Mouse (Mus musculus) CH12.LX (cell line): ENCODE measurements around the gene Dnm3. TPM values are rescaled to one million over a fixed set of nuclear protein-coding genes. Genes with fewer than 3 reads are reported as not detected.

ENCODE experiments used
- DNase-seq: peaks from one replicate; pipeline ENCODE4 v3.0.0-alpha.2; 2013; ENCODE audit errors: extremely low read depth
- H3K27ac ChIP-seq: 2 replicates; pipeline ENCODE4 v1.5.1; 2012; ENCODE audit warnings: low read depth, mild to moderate bottlenecking, control low read depth, moderate library complexity; ENCODE audit not compliant: insufficient read depth
- H3K27me3 ChIP-seq: replicated peaks from 2 replicates; pipeline ENCODE3; 2012; ENCODE audit warnings: inconsistent platforms
- H3K36me3 ChIP-seq, 2 experiments: replicated peaks in 1 of 2; 2 replicates each; pipeline versions ENCODE3 to v1.6.1; 2012; ENCODE audit warnings: inconsistent platforms in 1 of 2, low read length in 1 of 2, mild to moderate bottlenecking in 1 of 2, mixed read lengths in 1 of 2, moderate library complexity in 1 of 2; ENCODE audit not compliant: control insufficient read depth in 1 of 2, insufficient read depth in 1 of 2
- H3K4me1 ChIP-seq, 2 experiments: 2 replicates each; pipeline ENCODE4 v1.6.1; 2012; ENCODE audit warnings: inconsistent platforms in 1 of 2, moderate library complexity in 1 of 2; ENCODE audit not compliant: insufficient read depth in 2 of 2, control insufficient read depth in 1 of 2
- H3K4me2 ChIP-seq: 2 replicates; pipeline ENCODE4 v1.6.1; 2012; ENCODE audit warnings: low read depth, mild to moderate bottlenecking, control low read depth; ENCODE audit not compliant: poor library complexity, insufficient read depth, severe bottlenecking
- H3K4me3 ChIP-seq, 3 experiments: fragments of 150-350 bp in 1 of 3; sonication (generic) in 1 of 3; replicated peaks in 1 of 3; 2 replicates each; pipeline versions ENCODE3 to v1.5.1; 2011 to 2012; ENCODE audit warnings: low read depth in 2 of 3, low read length in 2 of 3, mild to moderate bottlenecking in 2 of 3, moderate library complexity in 2 of 3, control low read depth in 1 of 3, improper control_type of control experiment in 1 of 3, inconsistent platforms in 1 of 3, mixed read lengths in 1 of 3; ENCODE audit not compliant: poor library complexity in 1 of 3
- H3K79me2 ChIP-seq: replicated peaks from 2 replicates; pipeline ENCODE4 v1.6.1; 2012; ENCODE audit warnings: mild to moderate bottlenecking, moderate library complexity; ENCODE audit not compliant: control insufficient read depth, poor library complexity, insufficient read depth, severe bottlenecking; ENCODE audit errors: extremely low read depth
- H3K9ac ChIP-seq: 2 replicates; pipeline ENCODE4 v1.6.1; 2012; ENCODE audit warnings: low read depth, mild to moderate bottlenecking, control low read depth, moderate library complexity; ENCODE audit not compliant: insufficient read depth
- H3K9me3 ChIP-seq: replicated peaks from 2 replicates; pipeline ENCODE3; 2012; ENCODE audit warnings: low read length, inconsistent platforms, mixed read lengths
- CHD2 ChIP-seq: IDR thresholded peaks from 2 replicates; pipeline ENCODE4 v1.6.1; 2011; ENCODE audit warnings: low read length, improper control_type of control experiment
- CTCF ChIP-seq, 2 experiments: IDR thresholded peaks in 1 of 2; conservative IDR thresholded peaks in 1 of 2; 2 replicates each; pipeline ENCODE4 v1.5.1; 2011 to 2012; ENCODE audit warnings: low read depth in 2 of 2, low read length in 2 of 2, improper control_type of control experiment in 1 of 2, inconsistent platforms in 1 of 2, mild to moderate bottlenecking in 1 of 2, moderate library complexity in 1 of 2
- ELF1 ChIP-seq: IDR thresholded peaks from 2 replicates; pipeline ENCODE4 v1.6.1; 2014; ENCODE audit warnings: low read depth, mild to moderate bottlenecking, inconsistent platforms, low read length, improper control_type of control experiment
- EP300 ChIP-seq: IDR thresholded peaks from 2 replicates; pipeline ENCODE4 v1.6.1; 2011; ENCODE audit warnings: low read length, improper control_type of control experiment
- ETS1 ChIP-seq: conservative IDR thresholded peaks from 2 replicates; pipeline ENCODE4 v1.6.1; 2012; ENCODE audit warnings: low read depth, mild to moderate bottlenecking, inconsistent platforms, low read length, improper control_type of control experiment, moderate library complexity
- GABPA ChIP-seq: IDR thresholded peaks from 2 replicates; pipeline ENCODE4 v1.6.1; 2012; ENCODE audit warnings: low read depth, low read length, improper control_type of control experiment, inconsistent platforms; ENCODE audit not compliant: insufficient replicate concordance
- IRF4 ChIP-seq: IDR thresholded peaks from 2 replicates; pipeline ENCODE4 v1.6.1; 2014; ENCODE audit warnings: low read depth, mild to moderate bottlenecking, inconsistent platforms, low read length, improper control_type of control experiment
- MXI1 ChIP-seq: IDR thresholded peaks from 2 replicates; pipeline ENCODE4 v1.6.1; 2011; ENCODE audit warnings: mild to moderate bottlenecking, low read depth, low read length, improper control_type of control experiment
- MYC ChIP-seq: IDR thresholded peaks from 2 replicates; pipeline ENCODE4 v1.6.1; 2011; ENCODE audit warnings: low read depth, mild to moderate bottlenecking, improper control_type of control experiment, low read length
- NRF1 ChIP-seq: IDR thresholded peaks from 2 replicates; pipeline ENCODE4 v1.6.1; 2014; ENCODE audit warnings: low read depth, mild to moderate bottlenecking, inconsistent platforms, low read length, improper control_type of control experiment, moderate library complexity
- PAX5 ChIP-seq: IDR thresholded peaks from 2 replicates; pipeline ENCODE4 v1.6.1; 2012; ENCODE audit warnings: low read length, inconsistent platforms, mixed read lengths
- POLR2A ChIP-seq: IDR thresholded peaks from 2 replicates; pipeline ENCODE4 v1.6.1; 2011; ENCODE audit warnings: low read depth, mild to moderate bottlenecking, improper control_type of control experiment, low read length
- POLR2AphosphoS2 ChIP-seq: IDR thresholded peaks from 2 replicates; pipeline ENCODE4 v1.6.1; 2011; ENCODE audit warnings: low read depth, low read length, improper control_type of control experiment
- RCOR1 ChIP-seq: conservative IDR thresholded peaks from 2 replicates; pipeline ENCODE4 v1.6.1; 2012; ENCODE audit warnings: low read depth, mild to moderate bottlenecking, inconsistent platforms, low read length, improper control_type of control experiment
- SIN3A ChIP-seq: IDR thresholded peaks from 2 replicates; pipeline ENCODE4 v1.6.1; 2012; ENCODE audit warnings: low read length, improper control_type of control experiment, inconsistent platforms
- SMC3 ChIP-seq: IDR thresholded peaks from 2 replicates; pipeline ENCODE4 v1.6.1; 2011; ENCODE audit warnings: low read depth, low read length, improper control_type of control experiment
- TCF12 ChIP-seq: IDR thresholded peaks from 2 replicates; pipeline ENCODE4 v1.6.1; 2014; ENCODE audit warnings: low read depth, mild to moderate bottlenecking, inconsistent platforms, low read length, improper control_type of control experiment
- USF1 ChIP-seq: IDR thresholded peaks from 2 replicates; pipeline ENCODE4 v1.6.1; 2014; ENCODE audit warnings: low read depth, mild to moderate bottlenecking, inconsistent platforms, low read length, improper control_type of control experiment
- USF2 ChIP-seq: conservative IDR thresholded peaks from 2 replicates; pipeline ENCODE4 v1.6.1; 2011; ENCODE audit warnings: low read depth, low read length, improper control_type of control experiment
- ZMIZ1 ChIP-seq: IDR thresholded peaks from 2 replicates; pipeline ENCODE4 v1.6.1; 2012; ENCODE audit warnings: low read depth, mild to moderate bottlenecking, inconsistent platforms, low read length, improper control_type of control experiment
- ZNF384 ChIP-seq: IDR thresholded peaks from 2 replicates; pipeline ENCODE4 v1.6.1; 2012; ENCODE audit warnings: low read depth, low read length, improper control_type of control experiment, inconsistent platforms
- dilution Hi-C: fragments of 300-500 bp; cut with MboI; formaldehyde crosslinking; loops from 2 replicates; pipeline ENCODE4 v1.14.3; 2020; ENCODE audit warnings: low sequenced_read_pairs; ENCODE audit not compliant: extremely low pct_unique_long_range_greater_than_20kb, extremely low pct_ligation_motif_present
- in situ Hi-C: fragments of 300-500 bp; cut with MboI; formaldehyde crosslinking; loops from 3 replicates; pipeline ENCODE4 v1.14.3; 2019; ENCODE audit warnings: low sequenced_read_pairs, low pct_ligation_motif_present, low pct_unique_long_range_greater_than_20kb, mixed read lengths
- polyA plus RNA-seq: library from polyadenylated mRNA; unstranded; fragments of >175 nt; gene quantifications from 2 replicates; pipeline ENCODE4 v1.2.1, GENCODE M21; 2012; ENCODE audit warnings: low read depth; ENCODE audit not compliant: insufficient read length
- total RNA-seq, 2 experiments: library from RNA; depleted of rRNA; stranded (reverse); fragments of 300-350 nt in 1 of 2; fragments of >200 nt in 1 of 2; gene quantifications; 2 replicates each; pipeline ENCODE4 v1.2.3; 2012 to 2014

Gene Dnm3
- total and polyA plus RNA-seq, 3 experiments = 3.6 to 9.5 (median 6.9) TPM

DNA sequence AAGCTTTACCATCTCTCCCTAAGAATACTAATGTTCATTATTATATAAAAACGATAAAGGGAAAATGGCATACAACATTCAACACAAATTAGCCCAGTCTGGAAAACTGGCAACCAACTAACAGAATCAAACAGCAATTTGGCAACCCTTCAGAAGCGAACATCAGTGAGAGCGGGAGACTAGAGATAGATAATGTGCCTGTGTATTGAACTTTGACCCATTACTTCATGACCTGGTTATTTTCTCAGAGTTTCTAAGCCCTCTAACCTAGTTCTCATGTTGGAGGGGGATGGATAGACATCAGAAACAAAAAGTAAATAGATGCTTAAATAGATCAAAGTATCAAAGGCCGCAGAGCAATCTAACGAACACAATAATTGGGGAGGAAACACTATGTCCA is 230.6 kb downstream of the Dnm3 start:
- Histone ChIP-seq H3K4me2 (no peak overlapping the region), H3K9ac (no peak overlapping the region), H3K36me3 (no peaks in the 10 kb centered on the region), H3K27ac (no peak overlapping the region), H3K4me1 (no peaks in the 10 kb centered on the region), H3K79me2 (no peaks in the 10 kb centered on the region), H3K4me3 (no peak overlapping the region), H3K9me3 (no peaks in the 10 kb centered on the region), H3K27me3 (no peaks in the 10 kb centered on the region)
- DNase-seq = no peak
- in situ Hi-C loops = no loop called here
- no peak for TF ChIP-seq IRF4
- TF ChIP-seq ZMIZ1 = no peak
- TF ChIP-seq POLR2AphosphoS2 = no peak
- TF ChIP-seq GABPA = no peak
- TF ChIP-seq CHD2 = no peak
- TF ChIP-seq NRF1 = no peak
- dilution Hi-C loops = no loop called here

DNA sequence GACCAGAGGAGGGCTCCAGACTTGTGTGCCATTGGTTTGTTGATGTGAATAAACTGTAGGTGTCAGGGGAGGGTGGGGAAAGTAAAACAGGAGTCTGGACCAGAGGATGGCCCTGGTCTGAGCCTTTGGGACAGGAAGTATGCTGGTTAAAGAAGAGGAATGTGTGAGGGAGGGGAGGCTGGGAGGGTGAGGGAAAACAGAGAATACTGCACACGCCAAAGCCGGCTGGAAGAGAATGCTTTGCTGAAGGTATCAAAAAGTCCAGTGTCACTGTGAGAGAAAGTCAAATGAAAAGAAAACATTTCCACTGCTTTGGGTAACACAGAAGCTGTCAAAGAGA is 234.2 kb downstream of the Dnm3 start:
- TF ChIP-seq RCOR1 (no peak), POLR2A (no peak), USF1 (no peak), USF2 (no peak), MYC (no peak), CTCF (conservative IDR thresholded peaks at IDR 0.05 in 1 of 2, IDR thresholded peaks at IDR 0.05 in 1 of 2; ENCODE audit: low read depth in 2 of 2, low read length in 2 of 2) (no peak), SIN3A (no peak), SMC3 (no peak), EP300 (no peak), CHD2 (no peak), TCF12 (no peak), ETS1 (no peak), MXI1 (no peak), ZNF384 (no peak), PAX5 (no peak), ELF1 (no peak)
- H3K9ac ChIP-seq = no peak overlapping the region
- H3K36me3 ChIP-seq = no peaks in the 10 kb centered on the region
- in situ Hi-C loops (no loop called here), dilution Hi-C loops (no loop called here)
- DNase-seq = no peak
- no peak overlapping the region for H3K4me2 ChIP-seq
- no peaks in the 10 kb centered on the region for H3K27me3 ChIP-seq
- H3K4me3 ChIP-seq = no peak overlapping the region
- no peaks in the 10 kb centered on the region for H3K4me1 ChIP-seq
- no peaks in the 10 kb centered on the region for H3K9me3 ChIP-seq
- H3K27ac ChIP-seq = no peak overlapping the region
- no peaks in the 10 kb centered on the region for H3K79me2 ChIP-seq
